Mouse (Mus musculus) liver, embryonic 12.5 days (tissue): ENCODE results near the gene Phlda3. TPM values are rescaled to one million over a fixed set of nuclear protein-coding genes. Genes with fewer than 3 reads are reported as not detected.

Experiments
- ATAC-seq: fragments of 200-750 bp; cut with Nextera tagmentation; 2 replicates; pipeline ENCODE4 v1.8.0; 2017; ENCODE audit warnings: moderate number of reproducible peaks, mild to moderate bottlenecking, moderate library complexity
- H3K27ac ChIP-seq: fragments of 300-500 bp; sonication (generic); 2 replicates; pipeline ENCODE4 v1.5.1; 2016; ENCODE audit warnings: mild to moderate bottlenecking
- H3K27me3 ChIP-seq: fragments of 300-500 bp; sonication (generic); replicated peaks from 2 replicates; pipeline ENCODE4 v1.6.1; 2016; ENCODE audit warnings: mild to moderate bottlenecking, moderate library complexity
- H3K36me3 ChIP-seq: fragments of 300-500 bp; sonication (generic); 2 replicates; pipeline ENCODE4 v1.6.1; 2016; ENCODE audit warnings: mild to moderate bottlenecking, moderate library complexity
- H3K4me1 ChIP-seq: fragments of 300-500 bp; sonication (generic); 2 replicates; pipeline ENCODE4 v1.6.1; 2016
- H3K4me2 ChIP-seq: fragments of 300-500 bp; sonication (generic); 2 replicates; pipeline ENCODE4 v1.6.1; 2016; ENCODE audit warnings: mild to moderate bottlenecking, moderate library complexity
- H3K4me3 ChIP-seq: fragments of 300-500 bp; sonication (generic); 2 replicates; pipeline ENCODE4 v1.5.1; 2016; ENCODE audit warnings: mild to moderate bottlenecking, moderate library complexity
- H3K9ac ChIP-seq: fragments of 300-500 bp; sonication (generic); 2 replicates; pipeline ENCODE4 v1.6.1; 2016; ENCODE audit warnings: mild to moderate bottlenecking, moderate library complexity
- H3K9me3 ChIP-seq: fragments of 300-500 bp; sonication (generic); replicated peaks from 2 replicates; pipeline ENCODE4 v1.6.1; 2016; ENCODE audit warnings: mild to moderate bottlenecking, moderate library complexity
- WGBS: fragments of 180-500 bp; shearing (Covaris S2); methylation state at CpG from one replicate; pipeline ENCODE4 v1.1.7; 2016; ENCODE audit not compliant: insufficient replicate concordance; 5-methylcytosine and 5-hydroxymethylcytosine counted together
- polyA plus RNA-seq: library from polyadenylated mRNA; unstranded; fragments of >200 nt; fragmentation: Nextera tagmentation; extraction: Ambion mirVana; gene quantifications from 2 replicates; pipeline ENCODE4 v1.2.1, GENCODE M21; 2016

The Phlda3 gene
- polyA plus RNA-seq, 1 experiment from 2014 or later: 11.4 TPM

DNA sequence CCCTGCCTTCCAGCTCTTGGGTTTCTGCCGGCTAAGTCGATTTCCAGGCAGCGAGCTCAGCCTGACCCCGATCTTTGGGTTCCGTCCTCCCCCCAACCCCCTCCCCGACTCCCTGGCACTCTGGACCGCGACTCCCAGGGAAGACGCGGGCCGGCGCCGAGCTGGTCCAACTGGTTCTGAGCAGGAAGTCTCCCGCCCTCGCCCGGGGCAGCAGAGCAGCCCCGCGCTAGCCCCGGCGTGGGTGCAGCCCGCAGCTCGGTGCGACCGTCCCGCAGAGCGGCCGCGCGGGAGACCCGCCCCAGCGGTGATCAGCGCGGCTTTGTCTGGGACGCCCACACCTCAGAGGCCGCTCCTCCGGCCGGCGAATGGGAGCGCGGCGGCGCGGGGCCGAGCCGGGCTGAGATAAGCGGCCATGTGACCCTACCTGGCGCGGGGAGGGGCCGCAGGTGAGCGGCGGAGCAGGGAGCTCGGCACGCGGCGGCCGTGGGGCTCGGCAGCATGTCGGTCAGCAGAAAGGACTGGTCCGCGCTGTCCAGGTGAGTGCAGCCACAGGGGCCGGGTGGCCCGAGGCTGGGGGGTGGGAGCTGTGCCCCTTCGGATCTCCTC is 52.7 kb downstream of the Phlda3 start, which contains the start of gene Lad1:
Gene Lad1 (plus strand): TSS at position 118 of the 606 bp plus-strand sequence.
- Histone ChIP-seq H3K36me3 (no peaks in the 10 kb centered on the region), H3K4me2 (peak within 1 kb of the TSS; percentile 72), H3K9ac (peak within 1 kb of the TSS; percentile 27; the same call in 1 of the 2 replicates), H3K27me3 (peaks cover 99% of the 10 kb centered on the region), H3K27ac (no peak within 1 kb of the TSS), H3K4me1 (peaks cover 16% of the 10 kb centered on the region; the same call in 1 of the 2 replicates), H3K9me3 (no peaks in the 10 kb centered on the region), H3K4me3 (peak within 1 kb of the TSS; percentile 48)
- 1% methylated on average over 63 of the region's 63 CpGs for WGBS
- ATAC-seq: no peak

Other genes with a start within 250 kb of the Phlda3 start
- 3.2 TPM in 2 replicates for gene Nav1, start 158.8 kb upstream of the Phlda3 start, polyA plus RNA-seq
- 56.2 and 60.7 TPM in 2 replicates for gene Csrp1, start 46.1 kb upstream of the Phlda3 start, polyA plus RNA-seq
- gene Tnni1, start 13.3 kb downstream of the Phlda3 start, polyA plus RNA-seq: 10.5 and 12.9 TPM in 2 replicates
- gene Lad1, start 52.5 kb downstream of the Phlda3 start, polyA plus RNA-seq: 0.26 and 0.79 TPM in 2 replicates
- 1.5 and 3.3 TPM in 2 replicates for gene Tnnt2, start 70.2 kb downstream of the Phlda3 start, polyA plus RNA-seq
- gene Pkp1, start 153.1 kb downstream of the Phlda3 start, polyA plus RNA-seq: not detected in 2 replicates
- gene Igfn1, start 240.2 kb downstream of the Phlda3 start, polyA plus RNA-seq: not detected in 2 replicates
- 95.0 and 103 TPM in 2 replicates for gene Tmem9, start 242.0 kb downstream of the Phlda3 start, polyA plus RNA-seq